Mouse (Mus musculus) layer of hippocampus, postnatal 36 days (tissue): ENCODE data around the gene Tceal9. TPM values are rescaled to one million over a fixed set of nuclear protein-coding genes. Genes with fewer than 3 reads are reported as not detected.
"Not testable (repeated sequence)": the region's sequence is repeated elsewhere in the genome, so short reads cannot be mapped to it uniquely, and the experiment has no call there.

Experiments
- DNase-seq, 2 experiments: peaks; one replicate each; pipeline ENCODE4 v3.0.0; 2022
- total RNA-seq, 2 experiments: library from RNA; stranded (reverse); gene quantifications; 2 replicates each; pipeline ENCODE4 v1.2.3; 2021

Gene Tceal9
- total RNA-seq, 2 experiments from 2014 or later = 91.3 to 99.3 TPM

DNA sequence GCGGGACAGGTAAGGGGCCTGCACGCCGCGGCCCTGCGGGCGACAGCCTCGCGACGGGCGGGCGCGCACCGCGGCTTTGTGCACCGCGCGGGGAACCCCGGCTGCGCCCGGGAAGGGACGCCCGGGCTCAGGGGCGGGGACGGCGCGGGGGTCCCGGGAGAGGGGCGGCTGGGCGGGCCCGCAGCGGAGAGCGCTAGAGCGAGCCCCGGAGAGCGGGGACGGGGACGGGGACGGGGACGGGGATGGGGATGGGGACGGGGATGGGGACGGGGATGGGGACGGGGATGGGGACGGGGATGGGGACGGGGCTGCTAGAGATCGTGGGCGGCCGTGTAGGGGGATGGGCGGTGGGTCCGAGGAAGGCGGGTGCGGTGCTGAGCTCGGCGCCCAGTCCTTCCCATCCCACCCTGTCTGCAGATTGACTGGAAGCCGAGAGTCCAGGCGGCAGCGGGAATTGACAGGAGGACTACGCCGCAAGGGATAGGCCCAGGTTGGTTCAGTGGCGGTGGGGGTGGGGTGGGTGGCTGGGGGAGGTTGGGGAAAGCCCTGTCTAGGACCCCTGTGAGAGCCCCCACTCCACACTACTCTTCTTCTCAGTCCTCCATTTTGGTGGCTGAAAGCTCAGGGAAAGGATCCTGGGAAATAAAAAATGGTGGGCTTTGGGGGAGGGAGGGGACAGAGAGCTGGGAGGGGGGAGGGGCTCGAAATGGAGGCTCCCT, 25.7 kb downstream of the Tceal9 start:
- DNase-seq = not testable (repeated sequence)

DNA sequence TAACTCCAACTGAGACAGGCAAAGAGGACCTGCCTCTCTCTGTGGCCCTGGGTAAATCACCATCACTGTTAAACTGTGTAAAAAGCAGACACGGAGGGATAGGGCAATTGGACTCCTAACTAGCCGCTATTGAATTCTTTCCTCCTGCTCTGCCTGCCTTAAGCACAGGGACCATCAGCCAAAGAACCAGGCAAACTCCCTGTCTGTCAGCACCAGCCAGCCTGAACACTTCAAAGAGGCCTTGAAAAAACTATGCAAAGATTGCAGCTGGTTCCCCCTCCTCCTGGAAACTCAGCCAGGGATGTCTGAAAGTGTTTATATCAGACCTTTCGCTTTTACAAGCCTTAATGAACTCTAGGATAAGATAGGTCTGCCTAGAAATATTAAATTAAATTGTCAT, 29.7 kb downstream of the Tceal9 start:
- no peak for DNase-seq

DNA sequence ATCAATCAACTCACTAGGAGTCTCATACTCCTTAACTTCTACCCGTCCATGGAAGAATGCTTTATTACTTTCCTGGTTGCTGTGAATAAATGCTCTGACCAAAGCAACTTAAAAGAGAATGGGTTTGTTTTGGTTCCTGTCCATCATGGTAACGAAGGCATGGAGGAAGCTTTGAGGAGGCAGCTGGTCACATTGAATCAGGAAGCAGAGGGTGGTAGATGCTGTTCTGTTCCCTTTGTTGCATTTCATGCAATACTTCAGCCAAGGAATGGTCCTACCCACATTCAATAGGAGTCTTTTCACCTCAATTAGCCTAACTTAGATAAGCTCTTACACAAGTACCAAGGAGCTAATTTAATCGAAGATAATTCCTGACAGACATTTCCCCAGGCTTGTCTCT, 30.5 kb downstream of the Tceal9 start:
- DNase-seq = no peak

DNA sequence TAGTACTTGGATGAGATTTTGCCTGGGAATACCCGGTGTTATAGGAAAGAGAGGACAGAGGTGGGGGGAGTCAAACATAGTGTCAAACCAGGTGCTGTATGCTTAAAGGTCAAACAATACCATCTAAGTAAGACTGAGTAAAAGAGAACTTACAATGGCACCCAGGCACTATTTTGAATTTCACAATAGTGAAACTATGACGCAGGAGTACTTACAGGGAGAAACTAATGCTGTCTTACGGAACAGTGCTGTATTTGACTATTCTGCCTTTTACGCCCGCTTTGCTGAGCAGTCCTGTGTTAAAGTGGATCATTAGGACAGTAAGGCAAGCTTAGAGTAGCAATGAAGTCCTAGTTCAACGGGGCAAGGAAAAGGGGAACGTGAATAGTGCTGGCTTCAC, 32.7 kb downstream of the Tceal9 start:
- no peak for DNase-seq

DNA sequence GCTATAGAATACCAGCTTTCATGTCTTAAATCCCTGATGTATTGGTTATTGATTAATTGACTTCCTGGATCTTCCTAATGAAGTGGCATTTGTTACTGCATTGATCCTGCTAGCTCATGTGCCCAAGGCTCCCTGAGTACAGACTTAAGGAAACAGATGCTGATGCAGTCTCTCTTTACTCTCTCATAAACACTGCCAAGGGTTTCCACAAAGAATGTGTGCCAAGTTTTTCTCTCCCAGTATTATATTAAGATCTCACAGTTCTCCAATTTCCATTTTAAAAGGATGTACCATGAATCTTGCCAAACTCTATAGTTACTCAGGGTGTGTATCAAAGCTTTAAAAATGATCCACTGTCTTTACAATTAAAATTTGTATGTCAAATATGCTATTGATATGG, 33.5 kb downstream of the Tceal9 start:
- DNase-seq = no peak

DNA sequence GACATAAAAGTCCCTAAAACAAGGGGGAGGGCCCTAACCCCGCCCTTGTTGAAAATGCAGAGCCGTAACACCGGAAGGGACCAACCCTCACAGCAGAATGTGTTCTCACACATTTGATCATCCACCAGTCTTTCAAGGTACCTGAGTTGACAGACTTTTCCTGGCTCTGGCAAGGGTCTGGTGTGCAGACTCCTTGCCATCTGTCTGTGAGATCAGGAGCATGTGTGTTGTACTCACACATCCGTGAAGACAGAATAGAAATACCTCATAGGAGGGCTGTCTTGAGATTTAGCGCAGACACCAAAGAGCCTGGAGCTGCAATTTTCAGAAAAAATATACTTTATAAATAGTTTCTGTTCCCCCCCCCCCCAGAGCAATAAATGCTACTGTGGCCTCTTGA, 34.5 kb downstream of the Tceal9 start:
- DNase-seq = no peak

DNA sequence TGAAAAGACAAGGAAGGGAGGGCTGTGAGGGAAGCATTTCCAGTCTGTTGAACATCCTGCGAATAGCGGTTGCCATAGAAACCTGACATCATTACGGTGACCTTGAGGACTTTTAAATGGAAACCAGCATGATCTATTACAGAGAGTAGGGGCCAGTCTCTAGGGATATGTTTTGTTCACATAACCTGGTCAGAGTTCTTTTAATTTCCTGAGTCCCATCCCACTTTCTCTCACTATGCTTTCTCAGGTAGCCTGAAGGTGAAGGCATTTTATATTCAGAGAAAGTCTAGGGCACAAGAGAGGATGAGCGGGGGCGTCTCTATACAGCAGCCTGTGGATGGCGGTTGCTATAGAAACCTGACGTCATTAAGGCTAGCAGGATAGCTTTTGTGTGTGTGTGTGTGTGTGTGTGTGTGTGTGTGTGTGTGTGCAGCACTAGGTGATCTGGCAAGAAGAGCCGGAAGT, 46.0 kb downstream of the Tceal9 start:
- no peak for DNase-seq

Other genes starting within 250 kb of the Tceal9 start
- 10 to 100 TPM; 36.2 to 41.9 TPM for gene Arxes1, start 211.7 kb upstream of the Tceal9 start, total RNA-seq
- 100 to 1,000 TPM; 329 to 377 TPM for gene Bex2, start 176.8 kb upstream of the Tceal9 start, total RNA-seq
- gene Nxf3, start 159.8 kb upstream of the Tceal9 start, total RNA-seq = not detected
- 10 to 100 TPM; 15.3 to 21.0 TPM for gene Bex4, start 106.1 kb upstream of the Tceal9 start, total RNA-seq
- gene Tceal8, start 72.7 kb upstream of the Tceal9 start, total RNA-seq = 10 to 100 TPM; 35.0 to 39.0 TPM
- 100 to 1,000 TPM in 1 of 2 experiments, 10 to 100 TPM in 1; 98.7 to 127 TPM for gene Tceal5, start 41.2 kb upstream of the Tceal9 start, total RNA-seq
- gene Tceal7, start 30.3 kb upstream of the Tceal9 start, total RNA-seq = 1 to 10 TPM in 1 of 2 experiments, under 1 TPM in 1; 0.68 to 1.5 TPM
- gene Bex1, start 29.6 kb upstream of the Tceal9 start, total RNA-seq = 10 to 100 TPM; 63.5 to 71.5 TPM
- 100 to 1,000 TPM; 288 to 298 TPM for gene Bex3, start 25.2 kb downstream of the Tceal9 start, total RNA-seq